ENCODE assay signal across 14 mouse cellular contexts in the genomic region with DNA sequence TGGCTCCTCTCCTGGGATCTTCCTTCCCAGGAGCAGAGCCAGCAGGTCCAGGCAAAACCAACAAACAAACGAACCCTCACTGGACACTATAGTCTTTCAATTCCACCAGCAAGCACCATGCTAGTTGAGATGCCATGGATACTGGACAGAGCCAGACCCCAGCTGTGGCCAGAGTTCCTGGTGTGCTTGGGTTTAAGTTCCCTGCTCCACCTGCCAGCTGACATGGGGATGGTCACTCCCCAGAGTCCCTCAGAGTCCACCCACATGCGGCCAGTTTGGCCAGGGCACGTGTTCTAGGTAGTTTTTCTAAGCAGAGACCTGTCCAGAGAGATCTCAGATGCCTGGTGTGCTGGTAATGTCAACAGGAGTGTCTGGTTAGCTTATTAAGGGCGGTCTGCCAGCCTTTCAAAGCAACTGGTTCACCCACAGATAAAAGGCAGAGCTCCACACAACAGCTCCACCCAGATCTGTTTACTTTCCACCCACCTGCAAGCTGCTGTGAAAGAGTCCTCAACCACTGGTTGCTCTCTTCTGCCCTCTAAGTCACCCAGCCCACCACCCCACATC. TPM values are rescaled to one million over a fixed set of nuclear protein-coding genes. Genes with fewer than 3 reads are reported as not detected.
A peak's percentile ranks its signal among the peaks of the same experiment; 100 is the strongest.
DNase-seq lines count a peak whose midpoint lies in the region; ATAC-seq and TF ChIP-seq lines count a peak whose summit lies in the region.
"Had no signal": no experiment of that assay in that cellular context is flagged by ENCODE, and none has a peak within 500 bp of the region (broad histone marks: within the 10 kb centered on the region; RNA-seq: fewer than 3 reads in every experiment).

No protein-coding gene starts in this region.

- no peak for ATAC-seq in lung, postnatal 0 days
- ATAC-seq in stomach, embryonic 15.5 days (ENCODE audit: insufficient read depth, low FRiP score, low read depth), result peak; percentile 19; the same call in 1 of the 2 replicates

- H3K9me3 ChIP-seq in lung, postnatal 0 days (ENCODE audit: low read length), result no peaks in the 10 kb centered on the region
- H3K9me3 ChIP-seq in limb, embryonic 10.5 days (replicated peaks), result no peaks in the 10 kb centered on the region
- H3K9me3 ChIP-seq in stomach, embryonic 15.5 days, result no peaks in the 10 kb centered on the region
- H3K9me3 ChIP-seq: lung, embryonic 15.5 days had no signal

- no peak for TF ChIP-seq EP300 in lung, postnatal 0 days (IDR thresholded peaks at IDR 0.05)

- no peak overlapping the region for H3K4me2 ChIP-seq in lung, postnatal 0 days (replicated peaks; ENCODE audit: low read depth, low read length)
- H3K4me2 ChIP-seq in stomach, embryonic 15.5 days, result peak overlapping the region; percentile 11; the same call in 1 of the 2 replicates
- H3K4me2 ChIP-seq: lung, embryonic 15.5 days had no signal

- no peak overlapping the region for H3K4me3 ChIP-seq in lung, postnatal 0 days (ENCODE audit: low read depth, low read length)
- H3K4me3 ChIP-seq in limb, embryonic 10.5 days, result no peak overlapping the region
- H3K4me3 ChIP-seq in stomach, embryonic 15.5 days (replicated peaks), result no peak overlapping the region
- H3K4me3 ChIP-seq: lung, embryonic 15.5 days had no signal

- H3K27ac ChIP-seq in lung, postnatal 0 days (ENCODE audit: low read length), result peak overlapping the region; percentile 55; the same call in 1 of the 2 replicates
- H3K27ac ChIP-seq in limb, embryonic 10.5 days, result peak overlapping the region; percentile 61
- H3K27ac ChIP-seq in stomach, embryonic 15.5 days, result peak overlapping the region; percentile 89

- no peaks in the 10 kb centered on the region for H3K36me3 ChIP-seq in lung, postnatal 0 days (ENCODE audit: insufficient read depth, low read length)
- H3K36me3 ChIP-seq in limb, embryonic 10.5 days, result peaks cover 29% of the 10 kb centered on the region
- no peaks in the 10 kb centered on the region for H3K36me3 ChIP-seq in stomach, embryonic 15.5 days
- H3K36me3 ChIP-seq: lung, embryonic 15.5 days had no signal

- DNase-seq in gastrocnemius, postnatal 25 days, result peak; percentile 30
- no peak for DNase-seq in gastrocnemius, adult 18-20 months (ENCODE audit: low spot score)
- no peak for DNase-seq in lung, postnatal 0 days (ENCODE audit: low spot score)
- DNase-seq in lung, postnatal 10 days, result no peak
- no peak for DNase-seq in limb, embryonic 10.5 days (ENCODE audit: low spot score)
- no peak for DNase-seq in frontal cortex, postnatal 14 days (ENCODE audit: low spot score in 2 of 2)
- no peak for DNase-seq in layer of hippocampus, postnatal 25 days (ENCODE audit: extremely low spot score in 1 of 2, low spot score in 1 of 2)
- DNase-seq: adrenal gland, postnatal 14 days; embryo, embryonic 11 days; gastrocnemius, postnatal 36 days; right cerebral cortex, postnatal 4 days; thymus, adult 18-20 months had no signal

- TF ChIP-seq CTCF in lung, postnatal 0 days (IDR thresholded peaks at IDR 0.05), result no peak

- 63% methylated on average over 4 of the region's 4 CpGs for WGBS in lung, postnatal 0 days
- 63% methylated on average over 4 of the region's 4 CpGs for WGBS in limb, embryonic 10.5 days
- 66% methylated on average over 4 of the region's 4 CpGs for WGBS in stomach, embryonic 15.5 days

- H3K27me3 ChIP-seq in lung, postnatal 0 days (replicated peaks; ENCODE audit: insufficient read depth, low read length), result no peaks in the 10 kb centered on the region
- H3K27me3 ChIP-seq in limb, embryonic 10.5 days (ENCODE audit: low read depth, poor library complexity, severe bottlenecking), result no peaks in the 10 kb centered on the region
- H3K27me3 ChIP-seq in stomach, embryonic 15.5 days (replicated peaks), result no peaks in the 10 kb centered on the region
- H3K27me3 ChIP-seq: lung, embryonic 15.5 days had no signal

- peaks cover 35% of the 10 kb centered on the region; the same call in 1 of the 2 replicates for H3K4me1 ChIP-seq in lung, postnatal 0 days (ENCODE audit: insufficient read depth, low read depth, low read length)
- peaks cover 76% of the 10 kb centered on the region for H3K4me1 ChIP-seq in limb, embryonic 10.5 days
- H3K4me1 ChIP-seq in stomach, embryonic 15.5 days, result peaks cover 63% of the 10 kb centered on the region

- H3K9ac ChIP-seq in lung, postnatal 0 days (replicated peaks; ENCODE audit: low read depth), result no peak overlapping the region
- H3K9ac ChIP-seq in stomach, embryonic 15.5 days, result no peak overlapping the region
- H3K9ac ChIP-seq: lung, embryonic 15.5 days had no signal

RNA-seq across cellular contexts. Expression of a gene that starts 42.0 kb away (rescaled TPM):
- total RNA-seq in gastrocnemius, postnatal 25 days (2021), result 10 to 100 TPM; 10.2 to 15.5 TPM
- 10 to 100 TPM in 1 of 2 experiments, 1 to 10 TPM in 1; 7.6 to 14.3 TPM for total RNA-seq in gastrocnemius, adult 18-20 months (2021)
- 30.0 and 31.0 TPM in 2 replicates for polyA plus RNA-seq in lung, postnatal 0 days (2015; fragmentation: Nextera tagmentation; extraction: Ambion mirVana)
- polyA plus RNA-seq in limb, embryonic 10.5 days (2016; fragmentation: Nextera tagmentation; extraction: Ambion mirVana), result 48.6 and 49.5 TPM in 2 replicates
- polyA plus RNA-seq in stomach, embryonic 15.5 days (2015; fragmentation: Nextera tagmentation; extraction: Ambion mirVana), result 61.2 and 65.0 TPM in 2 replicates
- total RNA-seq in layer of hippocampus, postnatal 25 days (2021), result 100 to 1,000 TPM in 1 of 2 experiments, 10 to 100 TPM in 1; 93.4 to 102 TPM

Comparison
In these comparisons a context has a peak if more than half of its experiments do, and no peak if none do; other contexts are left out.
1. RNA of a gene that starts 42.0 kb away (total RNA-seq): 93.4 to 102 TPM in layer of hippocampus, postnatal 25 days; 10.2 to 15.5 TPM in gastrocnemius, postnatal 25 days and 7.6 to 14.3 TPM in gastrocnemius, adult 18-20 months; every median in the first group is over 4 times any median in the second.
2. Peak in every context shown above with its lines, with median percentiles within 50 percentile points of each other: H3K27ac ChIP-seq.